Mouse (Mus musculus): ENCODE results near the gene Sdhaf3. TPM values are rescaled to one million over a fixed set of nuclear protein-coding genes. Genes with fewer than 3 reads are reported as not detected.
"Not testable (repeated sequence)": the region's sequence is repeated elsewhere in the genome, so short reads cannot be mapped to it uniquely, and the experiment has no call there.

Gene Sdhaf3
- total and polyA plus RNA-seq, 2 experiments from 2014 or later: 3.9 to 5.6 TPM

DNA sequence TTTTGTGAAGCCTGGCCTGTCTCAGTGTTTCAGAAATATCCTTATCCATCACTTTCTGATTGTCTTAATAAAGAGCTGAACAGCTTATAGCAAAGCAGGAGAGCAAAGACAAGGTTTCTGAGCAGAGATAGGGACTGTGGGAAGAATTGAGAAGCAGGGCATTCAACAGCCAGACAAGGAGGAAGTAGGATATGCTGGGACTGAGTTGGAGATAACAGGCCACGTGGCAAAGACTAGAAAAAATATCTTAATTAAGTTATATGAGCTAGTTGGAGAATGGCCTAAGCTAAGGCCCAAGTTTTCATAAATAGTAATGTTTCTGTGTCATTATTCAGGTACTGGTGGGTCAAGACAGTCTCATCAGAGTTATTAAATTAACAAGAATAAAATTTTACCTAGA is 8.2 kb upstream of the Sdhaf3 start:
- DNase-seq (ENCODE audit: low spot score) (no peak), ATAC-seq (ENCODE audit: insufficient read depth, low read depth) (no peak)
- H3K4me1 ChIP-seq (ENCODE audit: control insufficient read depth, insufficient read depth): no peaks in the 10 kb centered on the region
- H3K27me3 ChIP-seq (ENCODE audit: control insufficient read depth, insufficient read depth, low read length): no peaks in the 10 kb centered on the region
- TF ChIP-seq EP300 (IDR thresholded peaks at IDR 0.05; ENCODE audit: low read depth) (no peak), CTCF (IDR thresholded peaks at IDR 0.05; ENCODE audit: low read depth) (no peak)
- no peak overlapping the region for H3K4me2 ChIP-seq (ENCODE audit: low read depth, low read length)
- H3K36me3 ChIP-seq (replicated peaks; ENCODE audit: control insufficient read depth, insufficient read depth, low read length): no peaks in the 10 kb centered on the region
- WGBS: 8% methylated on average over 1 of the region's 1 CpGs
- no peak overlapping the region for H3K27ac ChIP-seq (ENCODE audit: low read depth)
- no peaks in the 10 kb centered on the region for H3K9me3 ChIP-seq (replicated peaks; ENCODE audit: control insufficient read depth, low read length)
- H3K4me3 ChIP-seq (ENCODE audit: low read depth, low read length): no peak overlapping the region
- no peak overlapping the region for H3K9ac ChIP-seq (replicated peaks; ENCODE audit: low read depth, low read length)

DNA sequence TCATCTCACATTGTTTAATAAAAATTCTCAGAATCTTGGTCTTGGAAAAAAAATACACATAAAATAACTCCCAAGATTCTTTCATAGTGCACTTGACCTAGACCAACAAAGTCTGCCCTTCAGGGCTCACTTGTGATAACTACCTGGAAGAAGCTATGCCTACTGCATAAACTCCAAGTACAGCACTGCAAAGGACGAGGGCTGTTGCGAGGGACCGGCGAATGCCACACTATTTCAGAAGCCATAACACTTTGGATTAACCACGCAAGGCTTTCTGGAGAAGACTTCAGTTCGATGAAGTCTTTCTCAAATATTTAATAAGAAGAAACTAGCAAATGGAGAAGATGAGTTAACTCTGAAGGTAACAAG is 425 bp upstream of the Sdhaf3 start:
- no peaks in the 10 kb centered on the region for H3K27me3 ChIP-seq (ENCODE audit: control insufficient read depth, insufficient read depth, low read length)
- 41% methylated on average over 6 of the region's 6 CpGs for WGBS
- no peaks in the 10 kb centered on the region for H3K9me3 ChIP-seq (replicated peaks; ENCODE audit: control insufficient read depth, low read length)
- H3K9ac ChIP-seq (replicated peaks; ENCODE audit: low read depth, low read length): no peak overlapping the region
- H3K27ac ChIP-seq (ENCODE audit: low read depth): peak overlapping the region; percentile 65
- H3K4me1 ChIP-seq (ENCODE audit: control insufficient read depth, insufficient read depth): no peaks in the 10 kb centered on the region
- no peaks in the 10 kb centered on the region for H3K36me3 ChIP-seq (replicated peaks; ENCODE audit: control insufficient read depth, insufficient read depth, low read length)
- DNase-seq (ENCODE audit: low spot score): no peak
- no peak for TF ChIP-seq CTCF (IDR thresholded peaks at IDR 0.05; ENCODE audit: low read depth)
- no peak for TF ChIP-seq EP300 (IDR thresholded peaks at IDR 0.05; ENCODE audit: low read depth)
- ATAC-seq (ENCODE audit: insufficient read depth, low read depth): peak; percentile 24; the same call in 1 of the 2 replicates
- H3K4me2 ChIP-seq (ENCODE audit: low read depth, low read length): peak overlapping the region; percentile 60
- H3K4me3 ChIP-seq (ENCODE audit: low read depth, low read length): peak overlapping the region; percentile 74

DNA sequence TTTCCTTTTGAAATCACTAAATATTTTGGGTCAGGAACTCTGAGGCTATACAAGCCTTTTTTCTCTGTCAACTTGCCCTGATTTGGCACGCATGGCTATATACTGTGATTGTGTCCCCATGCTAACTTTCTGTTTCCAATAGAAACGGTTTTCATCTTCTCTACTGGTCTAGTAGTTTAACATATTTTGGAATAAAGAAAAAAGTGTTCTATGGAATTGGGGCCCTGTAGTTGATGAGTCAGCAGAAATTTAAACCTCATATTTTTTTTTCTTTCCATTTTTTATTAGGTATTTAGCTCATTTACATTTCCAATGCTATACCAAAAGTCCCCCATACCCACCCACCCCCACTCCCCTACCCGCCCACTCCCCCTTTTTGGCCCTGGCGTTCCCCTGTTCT is 3.4 kb downstream of the Sdhaf3 start:
- WGBS: 74% methylated on average over 2 of the region's 4 CpGs
- H3K9ac ChIP-seq (replicated peaks; ENCODE audit: low read depth, low read length); H3K4me3 ChIP-seq (ENCODE audit: low read depth, low read length); H3K4me2 ChIP-seq (ENCODE audit: low read depth, low read length); H3K4me1 ChIP-seq (ENCODE audit: control insufficient read depth, insufficient read depth); H3K9me3 ChIP-seq (replicated peaks; ENCODE audit: control insufficient read depth, low read length); H3K27me3 ChIP-seq (ENCODE audit: control insufficient read depth, insufficient read depth, low read length); DNase-seq (ENCODE audit: low spot score); ATAC-seq (ENCODE audit: insufficient read depth, low read depth); H3K27ac ChIP-seq (ENCODE audit: low read depth); H3K36me3 ChIP-seq (replicated peaks; ENCODE audit: control insufficient read depth, insufficient read depth, low read length): not testable (repeated sequence)

DNA sequence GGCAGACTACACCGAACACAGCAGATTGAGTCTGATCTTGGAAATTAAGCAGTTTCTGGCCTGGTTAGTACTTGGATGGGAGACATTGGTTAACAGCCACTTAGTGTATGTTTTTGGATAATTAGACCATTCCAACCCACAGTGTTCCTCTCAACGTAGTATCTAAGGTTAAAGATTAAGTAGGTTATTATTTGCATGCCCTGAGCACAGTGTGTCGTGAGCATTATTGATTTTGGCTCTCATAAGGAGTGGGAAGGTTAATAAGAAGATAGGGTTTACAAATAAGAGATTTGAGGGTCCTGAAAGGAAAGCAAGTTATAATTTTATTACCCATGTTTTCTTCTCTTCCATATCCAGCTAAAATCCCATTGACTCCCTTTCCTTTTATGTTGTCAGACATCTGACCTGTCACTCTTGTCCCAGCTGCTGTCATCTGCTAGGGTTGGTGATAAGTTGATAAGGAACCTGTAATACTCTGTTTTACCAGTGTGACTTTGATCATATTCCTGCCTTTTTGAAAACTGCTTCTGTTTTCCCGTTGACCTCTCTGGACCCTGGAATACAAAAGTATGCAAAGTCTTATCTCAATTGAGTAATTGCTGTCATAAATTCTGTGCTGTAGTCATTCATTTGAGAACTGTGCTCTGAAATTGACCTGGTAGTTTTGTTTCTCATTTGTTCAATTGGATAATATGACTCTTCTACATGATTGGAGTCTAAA is 41.6 kb downstream of the Sdhaf3 start:
- H3K27me3 ChIP-seq (ENCODE audit: control insufficient read depth, insufficient read depth, low read length): no peaks in the 10 kb centered on the region
- H3K9me3 ChIP-seq (replicated peaks; ENCODE audit: control insufficient read depth, low read length): no peaks in the 10 kb centered on the region
- no peak for DNase-seq (ENCODE audit: low spot score)
- no peak for ATAC-seq (ENCODE audit: insufficient read depth, low read depth)
- H3K4me3 ChIP-seq (ENCODE audit: low read depth, low read length): no peak overlapping the region
- H3K36me3 ChIP-seq (replicated peaks; ENCODE audit: control insufficient read depth, insufficient read depth, low read length): no peaks in the 10 kb centered on the region
- no peak overlapping the region for H3K4me2 ChIP-seq (ENCODE audit: low read depth, low read length)
- H3K9ac ChIP-seq (replicated peaks; ENCODE audit: low read depth, low read length): no peak overlapping the region
- TF ChIP-seq EP300 (IDR thresholded peaks at IDR 0.05; ENCODE audit: low read depth) (no peak), CTCF (IDR thresholded peaks at IDR 0.05; ENCODE audit: low read depth) (no peak)
- H3K27ac ChIP-seq (ENCODE audit: low read depth): no peak overlapping the region
- WGBS: 58% methylated on average over 4 of the region's 4 CpGs
- H3K4me1 ChIP-seq (ENCODE audit: control insufficient read depth, insufficient read depth): no peaks in the 10 kb centered on the region

DNA sequence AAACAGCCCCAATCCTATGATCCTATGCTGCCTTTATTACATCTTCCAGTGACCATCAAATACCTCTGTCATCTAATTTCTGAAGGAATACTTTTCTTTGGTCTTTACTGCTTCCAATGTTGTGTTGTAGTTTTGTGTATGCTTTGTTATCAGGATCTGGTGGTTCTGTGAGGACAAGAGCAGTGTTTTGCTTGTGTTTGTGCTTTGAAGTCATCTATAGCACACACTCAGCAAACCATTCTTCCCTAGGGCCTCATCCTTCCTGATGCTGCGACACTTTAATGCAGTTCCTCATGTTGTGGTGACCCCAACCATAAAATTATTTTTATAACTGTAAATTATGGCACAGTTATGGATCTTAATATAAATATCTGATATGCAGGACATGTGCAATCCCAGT is 42.2 kb downstream of the Sdhaf3 start:
- H3K36me3 ChIP-seq (replicated peaks; ENCODE audit: control insufficient read depth, insufficient read depth, low read length): no peaks in the 10 kb centered on the region
- no peak for TF ChIP-seq CTCF (IDR thresholded peaks at IDR 0.05; ENCODE audit: low read depth)
- no peak for TF ChIP-seq EP300 (IDR thresholded peaks at IDR 0.05; ENCODE audit: low read depth)
- ATAC-seq (ENCODE audit: insufficient read depth, low read depth) (no peak), DNase-seq (ENCODE audit: low spot score) (no peak)
- H3K9ac ChIP-seq (replicated peaks; ENCODE audit: low read depth, low read length): no peak overlapping the region
- H3K9me3 ChIP-seq (replicated peaks; ENCODE audit: control insufficient read depth, low read length): no peaks in the 10 kb centered on the region
- H3K4me3 ChIP-seq (ENCODE audit: low read depth, low read length): no peak overlapping the region
- no peaks in the 10 kb centered on the region for H3K4me1 ChIP-seq (ENCODE audit: control insufficient read depth, insufficient read depth)
- H3K4me2 ChIP-seq (ENCODE audit: low read depth, low read length): no peak overlapping the region
- no peaks in the 10 kb centered on the region for H3K27me3 ChIP-seq (ENCODE audit: control insufficient read depth, insufficient read depth, low read length)
- no peak overlapping the region for H3K27ac ChIP-seq (ENCODE audit: low read depth)
- WGBS: 89% methylated on average over 1 of the region's 1 CpGs

DNA sequence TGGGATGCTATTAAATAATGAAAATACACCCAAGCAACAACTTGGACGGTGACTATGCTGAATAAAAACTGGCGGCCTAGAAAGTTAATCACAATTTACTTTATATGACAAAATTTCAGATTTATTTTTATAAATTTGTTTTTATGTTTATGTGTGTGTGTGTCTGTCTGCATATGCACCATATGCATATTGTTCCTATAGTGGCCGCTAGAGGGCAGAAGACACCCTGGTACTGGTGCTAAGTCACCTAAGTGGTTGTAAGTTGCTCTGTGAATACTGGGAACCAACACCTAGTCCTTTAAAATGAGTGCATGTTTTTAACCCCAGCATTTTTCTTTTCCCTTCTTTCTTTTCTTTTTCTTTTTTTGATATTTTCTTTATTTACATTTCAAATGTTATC is 43.2 kb downstream of the Sdhaf3 start:
- Histone ChIP-seq H3K27me3 (ENCODE audit: control insufficient read depth, insufficient read depth, low read length) (no peaks in the 10 kb centered on the region), H3K27ac (ENCODE audit: low read depth) (no peak overlapping the region), H3K4me1 (ENCODE audit: control insufficient read depth, insufficient read depth) (no peaks in the 10 kb centered on the region), H3K4me3 (ENCODE audit: low read depth, low read length) (no peak overlapping the region), H3K9me3 (replicated peaks; ENCODE audit: control insufficient read depth, low read length) (no peaks in the 10 kb centered on the region), H3K9ac (replicated peaks; ENCODE audit: low read depth, low read length) (no peak overlapping the region), H3K36me3 (replicated peaks; ENCODE audit: control insufficient read depth, insufficient read depth, low read length) (no peaks in the 10 kb centered on the region), H3K4me2 (ENCODE audit: low read depth, low read length) (no peak overlapping the region)
- ATAC-seq (ENCODE audit: insufficient read depth, low read depth): no peak
- DNase-seq (ENCODE audit: low spot score): no peak
- no peak for TF ChIP-seq EP300 (IDR thresholded peaks at IDR 0.05; ENCODE audit: low read depth)
- TF ChIP-seq CTCF (IDR thresholded peaks at IDR 0.05; ENCODE audit: low read depth): no peak
- WGBS: 90% methylated on average over 3 of the region's 3 CpGs

Measured in heart, postnatal 0 days (tissue).